Mouse (Mus musculus) hindbrain, embryonic 10.5 days (tissue): ENCODE measurements around the gene Cfap99. TPM values are rescaled to one million over a fixed set of nuclear protein-coding genes. Genes with fewer than 3 reads are reported as not detected.

ENCODE experiments used
- DNase-seq: peaks from one replicate; pipeline ENCODE4 v3.0.0-alpha.2; 2017; ENCODE audit warnings: low spot score
- H3K27ac ChIP-seq: fragments of 300-500 bp; sonication (generic); 2 replicates; pipeline ENCODE4 v1.5.1; 2016; ENCODE audit warnings: mild to moderate bottlenecking, moderate library complexity
- H3K27me3 ChIP-seq: fragments of 300-500 bp; sonication (generic); 2 replicates; pipeline ENCODE4 v1.6.1; 2016; ENCODE audit warnings: mild to moderate bottlenecking; ENCODE audit not compliant: poor library complexity, insufficient read depth, severe bottlenecking
- H3K36me3 ChIP-seq: fragments of 300-500 bp; sonication (generic); 2 replicates; pipeline ENCODE4 v1.6.1; 2016; ENCODE audit warnings: mild to moderate bottlenecking, moderate library complexity
- H3K4me1 ChIP-seq: fragments of 300-500 bp; sonication (generic); replicated peaks from 2 replicates; pipeline ENCODE4 v1.6.1; 2016; ENCODE audit warnings: mild to moderate bottlenecking
- H3K4me3 ChIP-seq: fragments of 300-500 bp; sonication (generic); 2 replicates; pipeline ENCODE4 v1.5.1; 2016; ENCODE audit warnings: mild to moderate bottlenecking, moderate library complexity
- H3K9me3 ChIP-seq: fragments of 300-500 bp; sonication (generic); 2 replicates; pipeline ENCODE4 v1.6.1; 2016; ENCODE audit warnings: mild to moderate bottlenecking, moderate library complexity
- WGBS: fragments of 180-500 bp; shearing (Covaris S2); methylation state at CpG from one replicate; pipeline ENCODE4 v1.1.7; 2016; 5-methylcytosine and 5-hydroxymethylcytosine counted together
- polyA plus RNA-seq: library from polyadenylated mRNA; unstranded; fragments of >200 nt; fragmentation: Nextera tagmentation; extraction: Ambion mirVana; gene quantifications from 2 replicates; pipeline ENCODE4 v1.2.1, GENCODE M21; 2016

Gene Cfap99
- polyA plus RNA-seq, 1 experiment from 2014 or later = not detected

- Histone ChIP-seq H3K27ac (no peak overlapping the region), H3K36me3 (peaks cover 96% of the 10 kb centered on the region)
Measured at GRCm38 (mm10) chr5:34360261-34360660, 71.9 kb downstream of the Cfap99 start.

GRCm38 (mm10) chr5:34363115-34363514, 74.7 kb downstream of the Cfap99 start:
- DNase-seq = no peak
- Histone ChIP-seq H3K36me3 (peaks cover 72% of the 10 kb centered on the region), H3K27ac (no peak overlapping the region)

More at GRCm38 (mm10) chr5:34360261-34360660, 71.9 kb downstream of the Cfap99 start:
- 97% methylated on average over 3 of the region's 3 CpGs for WGBS
- H3K9me3 ChIP-seq = no peaks in the 10 kb centered on the region
- H3K4me1 ChIP-seq = no peaks in the 10 kb centered on the region
- no peak for DNase-seq
- H3K4me3 ChIP-seq = no peak overlapping the region
- H3K27me3 ChIP-seq = no peaks in the 10 kb centered on the region

GRCm38 (mm10) chr5:34368551-34369290, 80.3 kb downstream of the Cfap99 start:
- DNase-seq = no peak
- 71% methylated on average over 7 of the region's 7 CpGs for WGBS
- H3K36me3 ChIP-seq = peaks cover 20% of the 10 kb centered on the region

More at GRCm38 (mm10) chr5:34363115-34363514, 74.7 kb downstream of the Cfap99 start:
- Histone ChIP-seq H3K9me3 (no peaks in the 10 kb centered on the region), H3K27me3 (no peaks in the 10 kb centered on the region), H3K4me3 (no peak overlapping the region), H3K4me1 (no peaks in the 10 kb centered on the region)

GRCm38 (mm10) chr5:34369341-34370021, 81.1 kb downstream of the Cfap99 start, which contains the start of gene Fam193a:
TSS of gene Fam193a (plus strand) at chr5:34369933.
- Histone ChIP-seq H3K9me3 (no peaks in the 10 kb centered on the region), H3K36me3 (peaks cover 16% of the 10 kb centered on the region), H3K4me3 (peak within 1 kb of the TSS; percentile 92), H3K4me1 (peaks cover 31% of the 10 kb centered on the region), H3K27me3 (no peaks in the 10 kb centered on the region), H3K27ac (peak within 1 kb of the TSS; percentile 86)
- WGBS = under 1% methylated on average over 58 of the region's 64 CpGs
- peak; percentile 96 for DNase-seq

More at GRCm38 (mm10) chr5:34368551-34369290, 80.3 kb downstream of the Cfap99 start:
- Histone ChIP-seq H3K4me3 (peak overlapping the region; percentile 92), H3K9me3 (no peaks in the 10 kb centered on the region), H3K27me3 (no peaks in the 10 kb centered on the region), H3K4me1 (peaks cover 31% of the 10 kb centered on the region), H3K27ac (peak overlapping the region; percentile 86)

- peak; percentile 50 for DNase-seq
- H3K4me1 ChIP-seq = peaks cover 31% of the 10 kb centered on the region
- WGBS = 2% methylated on average over 98 of the region's 114 CpGs
- no peaks in the 10 kb centered on the region for H3K27me3 ChIP-seq
- peak overlapping the region; percentile 86 for H3K27ac ChIP-seq
- H3K4me3 ChIP-seq = peak overlapping the region; percentile 92
- H3K36me3 ChIP-seq = peaks cover 8% of the 10 kb centered on the region
- H3K9me3 ChIP-seq = no peaks in the 10 kb centered on the region
Measured at GRCm38 (mm10) chr5:34370022-34370823, 81.8 kb downstream of the Cfap99 start.

GRCm38 (mm10) chr5:34370840-34371239, 82.4 kb downstream of the Cfap99 start:
- H3K4me1 ChIP-seq = peaks cover 31% of the 10 kb centered on the region
- 0 out of 2 replicates have a peak, but pooled peaks cover 4% of the 10 kb centered on the region for H3K36me3 ChIP-seq
- WGBS = 35% methylated on average over 8 of the region's 8 CpGs
- H3K9me3 ChIP-seq = no peaks in the 10 kb centered on the region
- H3K27me3 ChIP-seq = no peaks in the 10 kb centered on the region
- H3K27ac ChIP-seq = peak overlapping the region; percentile 86; the same call in 1 of the 2 replicates
- DNase-seq = no peak
- peak overlapping the region; percentile 92 for H3K4me3 ChIP-seq

- Histone ChIP-seq H3K4me1 (peaks cover 31% of the 10 kb centered on the region), H3K4me3 (no peak overlapping the region), H3K27me3 (no peaks in the 10 kb centered on the region), H3K27ac (no peak overlapping the region), H3K9me3 (no peaks in the 10 kb centered on the region), H3K36me3 (peaks cover 9% of the 10 kb centered on the region)
- DNase-seq = no peak
Measured at GRCm38 (mm10) chr5:34372141-34372540, 83.7 kb downstream of the Cfap99 start.

- no peaks in the 10 kb centered on the region for H3K9me3 ChIP-seq
- no peak for DNase-seq
- peaks cover 31% of the 10 kb centered on the region for H3K4me1 ChIP-seq
- no peaks in the 10 kb centered on the region for H3K27me3 ChIP-seq
- H3K4me3 ChIP-seq = no peak overlapping the region
- H3K36me3 ChIP-seq = peaks cover 11% of the 10 kb centered on the region
- no peak overlapping the region for H3K27ac ChIP-seq
Measured at GRCm38 (mm10) chr5:34372541-34372940, 84.1 kb downstream of the Cfap99 start.

Other genes starting within 250 kb of the Cfap99 start
- 0.54 and 0.56 TPM in 2 replicates for gene Poln, start 119.2 kb upstream of the Cfap99 start, polyA plus RNA-seq
- gene Haus3, start 119.1 kb upstream of the Cfap99 start, polyA plus RNA-seq = 35.0 and 46.0 TPM in 2 replicates
- gene Mxd4, start 100.9 kb upstream of the Cfap99 start, polyA plus RNA-seq = 21.6 and 26.3 TPM in 2 replicates
- 1.3 and 2.0 TPM in 2 replicates for gene Zfyve28, start 151 bp upstream of the Cfap99 start, polyA plus RNA-seq
- 181 and 193 TPM in 2 replicates for gene Rnf4, start 47.7 kb downstream of the Cfap99 start, polyA plus RNA-seq
- 13.2 and 13.3 TPM in 2 replicates for gene Fam193a, start 81.3 kb downstream of the Cfap99 start, polyA plus RNA-seq
- gene Tnip2, start 225.4 kb downstream of the Cfap99 start, polyA plus RNA-seq = 5.2 and 5.6 TPM in 2 replicates
- 7.2 and 9.4 TPM in 2 replicates for gene Sh3bp2, start 237.2 kb downstream of the Cfap99 start, polyA plus RNA-seq